Mouse (Mus musculus) olfactory bulb, adult 2 months (tissue): ENCODE data around the gene Kctd7. TPM values are rescaled to one million over a fixed set of nuclear protein-coding genes. Genes with fewer than 3 reads are reported as not detected.

Experiments
- H3K27ac ChIP-seq: fragments of 200-500 bp; 2 replicates; pipeline ENCODE4 v1.5.1; 2012; ENCODE audit warnings: low read depth, low read length; ENCODE audit not compliant: insufficient read depth
- H3K4me1 ChIP-seq: fragments of 200-500 bp; 2 replicates; pipeline ENCODE4 v1.6.1; 2012; ENCODE audit warnings: low read length; ENCODE audit not compliant: control insufficient read depth, insufficient read depth
- H3K4me3 ChIP-seq: fragments of 200-500 bp; 2 replicates; pipeline ENCODE4 v1.5.1; 2012; ENCODE audit warnings: mild to moderate bottlenecking, low read depth, low read length, moderate library complexity; ENCODE audit not compliant: insufficient read depth
- CTCF ChIP-seq: fragments of 200-500 bp; IDR thresholded peaks from 2 replicates; pipeline ENCODE4 v1.5.1; 2012; ENCODE audit warnings: low read depth, mild to moderate bottlenecking, low read length, moderate library complexity; ENCODE audit not compliant: insufficient read depth
- POLR2A ChIP-seq: fragments of 200-500 bp; IDR thresholded peaks from 2 replicates; pipeline ENCODE4 v1.6.1; 2012; ENCODE audit warnings: mild to moderate bottlenecking, low read depth, low read length, moderate library complexity; ENCODE audit not compliant: insufficient read depth
- WGBS: fragments of 180-500 bp; shearing (Covaris S2); methylation state at CpG from one replicate; pipeline ENCODE4 v1.1.7; 2018; 5-methylcytosine and 5-hydroxymethylcytosine counted together
- polyA plus RNA-seq: library from polyadenylated mRNA; stranded (reverse); fragments of >200 nt; gene quantifications from 2 replicates; pipeline ENCODE4 v1.2.4, GENCODE M21; 2012; ENCODE audit warnings: low replicate concordance; ENCODE audit not compliant: missing spikeins, insufficient read depth, insufficient read length

Gene Kctd7
- polyA plus RNA-seq, 1 experiment = not detected

GRCm38 (mm10) chr5:130196307-130196706 is 51.6 kb downstream of the Kctd7 start:
- TF ChIP-seq CTCF = no peak
- TF ChIP-seq POLR2A = no peak
- no peaks in the 10 kb centered on the region for H3K4me1 ChIP-seq
- 53% methylated on average over 1 of the region's 1 CpGs for WGBS
- H3K4me3 ChIP-seq = no peak overlapping the region
- H3K27ac ChIP-seq = no peak overlapping the region

- Histone ChIP-seq H3K4me1 (no peaks in the 10 kb centered on the region), H3K27ac (no peak overlapping the region), H3K4me3 (no peak overlapping the region)
- WGBS = 87% methylated on average over 3 of the region's 3 CpGs
- TF ChIP-seq POLR2A = no peak
- TF ChIP-seq CTCF = no peak
Observed at GRCm38 (mm10) chr5:130197454-130197853, 52.8 kb downstream of the Kctd7 start.

- H3K4me3 ChIP-seq = no peak overlapping the region
- no peak overlapping the region for H3K27ac ChIP-seq
- H3K4me1 ChIP-seq = no peaks in the 10 kb centered on the region
- TF ChIP-seq CTCF (no peak), POLR2A (no peak)
- 94% methylated on average over 7 of the region's 7 CpGs for WGBS
Observed at GRCm38 (mm10) chr5:130197981-130198380, 53.3 kb downstream of the Kctd7 start.

- peaks cover 3% of the 10 kb centered on the region; the same call in 1 of the 2 replicates for H3K4me1 ChIP-seq
- WGBS = 85% methylated on average over 10 of the region's 10 CpGs
- H3K27ac ChIP-seq = no peak overlapping the region
- TF ChIP-seq CTCF (no peak), POLR2A (no peak)
- no peak overlapping the region for H3K4me3 ChIP-seq
Observed at GRCm38 (mm10) chr5:130200233-130201029, 55.8 kb downstream of the Kctd7 start.

GRCm38 (mm10) chr5:130203948-130204347 is 59.3 kb downstream of the Kctd7 start:
- 59% methylated on average over 4 of the region's 4 CpGs for WGBS
- Histone ChIP-seq H3K4me1 (peaks cover 3% of the 10 kb centered on the region; the same call in 1 of the 2 replicates), H3K4me3 (no peak overlapping the region), H3K27ac (no peak overlapping the region)
- TF ChIP-seq POLR2A (no peak), CTCF (no peak)

GRCm38 (mm10) chr5:130204560-130204959 is 59.9 kb downstream of the Kctd7 start:
- no peak overlapping the region for H3K4me3 ChIP-seq
- peaks cover 3% of the 10 kb centered on the region; the same call in 1 of the 2 replicates for H3K4me1 ChIP-seq
- H3K27ac ChIP-seq = no peak overlapping the region
- 80% methylated on average over 6 of the region's 6 CpGs for WGBS
- TF ChIP-seq POLR2A = no peak
- no peak for TF ChIP-seq CTCF

Other genes with a start within 250 kb of the Kctd7 start
- gene Zbed5, start 249.1 kb upstream of the Kctd7 start, polyA plus RNA-seq = not detected in 2 replicates
- not detected in 2 replicates for gene Phkg1, start 246.3 kb upstream of the Kctd7 start, polyA plus RNA-seq
- not detected in 2 replicates for gene Nupr1l, start 236.3 kb upstream of the Kctd7 start, polyA plus RNA-seq
- not detected in 2 replicates for gene Vkorc1l1, start 202.9 kb upstream of the Kctd7 start, polyA plus RNA-seq
- gene Gusb, start 141.8 kb upstream of the Kctd7 start, polyA plus RNA-seq = not detected in 2 replicates
- not detected in 2 replicates for gene Asl, start 115.6 kb upstream of the Kctd7 start, polyA plus RNA-seq
- gene Crcp, start 115.6 kb upstream of the Kctd7 start, polyA plus RNA-seq = not detected in 2 replicates
- not detected in 2 replicates for gene Tpst1, start 71.5 kb upstream of the Kctd7 start, polyA plus RNA-seq
- not detected in 2 replicates for gene Rabgef1, start 26.9 kb downstream of the Kctd7 start, polyA plus RNA-seq
- gene Tmem248, start 72.2 kb downstream of the Kctd7 start, polyA plus RNA-seq = not detected in 2 replicates
- not detected in 2 replicates for gene Sbds, start 110.7 kb downstream of the Kctd7 start, polyA plus RNA-seq
- gene Tyw1, start 110.8 kb downstream of the Kctd7 start, polyA plus RNA-seq = not detected in 2 replicates
- gene Caln1, start 224.6 kb downstream of the Kctd7 start, polyA plus RNA-seq = not detected in 2 replicates
- gene A330070K13Rik, start 239.8 kb downstream of the Kctd7 start, polyA plus RNA-seq = not detected in 2 replicates